Mouse (Mus musculus) thymus, adult 2 months (tissue): ENCODE data around the gene Rab3il1. TPM values are rescaled to one million over a fixed set of nuclear protein-coding genes. Genes with fewer than 3 reads are reported as not detected.

Experiments used
- DNase-seq: peaks from one replicate; pipeline ENCODE4 v3.0.0; 2021
- H3K27ac ChIP-seq: fragments of 200-500 bp; 2 replicates; pipeline ENCODE4 v1.5.1; 2012; ENCODE audit warnings: low read length, control low read depth; ENCODE audit not compliant: control insufficient read depth, insufficient read depth
- H3K27me3 ChIP-seq: fragments of 200-500 bp; 2 replicates; pipeline ENCODE4 v1.6.1; 2012; ENCODE audit warnings: mild to moderate bottlenecking, low read length, moderate library complexity, mixed read lengths; ENCODE audit not compliant: control insufficient read depth, insufficient read depth
- H3K36me3 ChIP-seq: fragments of 200-500 bp; 2 replicates; pipeline ENCODE4 v1.6.1; 2012; ENCODE audit warnings: mild to moderate bottlenecking, low read length, moderate library complexity; ENCODE audit not compliant: control insufficient read depth, insufficient read depth
- H3K4me1 ChIP-seq: fragments of 200-500 bp; replicated peaks from 2 replicates; pipeline ENCODE4 v1.6.1; 2012; ENCODE audit warnings: low read length; ENCODE audit not compliant: control insufficient read depth, insufficient read depth
- H3K4me3 ChIP-seq: fragments of 200-500 bp; 2 replicates; pipeline ENCODE4 v1.5.1; 2012; ENCODE audit warnings: mild to moderate bottlenecking, low read length, control low read depth, moderate library complexity; ENCODE audit not compliant: control insufficient read depth, insufficient read depth
- CTCF ChIP-seq: fragments of 200-500 bp; IDR thresholded peaks from 2 replicates; pipeline ENCODE4 v1.5.1; 2012; ENCODE audit warnings: mild to moderate bottlenecking, control low read depth, low read length, moderate library complexity, borderline replicate concordance; ENCODE audit not compliant: control insufficient read depth, poor library complexity, insufficient read depth; ENCODE audit errors: extremely low read depth
- POLR2A ChIP-seq: fragments of 200-500 bp; IDR thresholded peaks from 2 replicates; pipeline ENCODE4 v1.6.1; 2012; ENCODE audit warnings: mild to moderate bottlenecking, low read length, control low read depth, moderate library complexity; ENCODE audit not compliant: control insufficient read depth, poor library complexity, insufficient read depth; ENCODE audit errors: extremely low read depth
- WGBS: fragments of 180-500 bp; shearing (Covaris S2); methylation state at CpG from one replicate; pipeline ENCODE4 v1.1.7; 2018; 5-methylcytosine and 5-hydroxymethylcytosine counted together
- polyA plus RNA-seq: library from polyadenylated mRNA; depleted of rRNA; stranded (reverse); fragments of >200 nt; gene quantifications from 2 replicates; pipeline ENCODE4 v1.2.3, GENCODE M21; 2012

The Rab3il1 gene
- polyA plus RNA-seq, 1 experiment: 15.7 TPM

DNA sequence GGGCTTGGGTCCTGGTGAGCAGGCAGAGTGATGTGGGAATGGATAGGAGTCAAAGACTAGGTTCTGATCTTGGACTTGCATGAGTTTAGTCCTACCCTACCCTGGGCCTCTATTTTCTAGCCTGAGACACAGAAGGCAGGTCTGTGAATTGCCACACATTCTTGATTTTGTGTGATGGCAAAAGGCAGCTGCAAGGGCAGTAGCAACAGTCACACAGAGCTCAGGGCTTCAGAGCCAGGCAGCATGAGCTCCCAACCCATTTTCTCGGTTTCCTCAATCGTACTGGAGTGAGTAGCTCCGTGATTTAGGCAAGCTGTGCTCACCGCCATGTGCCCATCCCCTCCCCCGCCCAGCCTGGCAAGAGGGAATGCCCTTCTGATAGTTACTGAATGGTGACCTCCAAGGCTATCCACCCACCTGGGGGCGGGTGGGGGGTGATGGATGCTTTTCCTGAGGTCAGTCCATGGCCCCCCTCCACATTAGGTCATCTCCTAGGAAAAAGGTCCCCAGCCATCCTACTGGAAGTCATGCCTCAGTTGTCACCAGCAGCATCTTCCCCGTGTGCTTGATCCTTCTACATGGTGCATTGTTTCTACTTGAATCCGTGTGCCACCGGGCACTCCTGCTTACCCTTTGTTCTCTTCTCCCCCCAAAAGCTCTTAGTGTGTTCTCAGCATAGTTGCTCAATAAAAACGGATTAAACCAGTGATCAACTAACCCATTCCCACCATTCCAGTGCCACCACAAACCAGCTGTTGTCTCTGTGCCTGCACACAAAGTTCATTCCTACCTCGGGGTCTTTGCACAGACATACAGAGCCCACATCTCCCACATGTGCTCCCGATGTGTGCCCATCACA lies 4.0 kb upstream of the Rab3il1 start:
- no peak for DNase-seq
- WGBS: 89% methylated on average over 12 of the region's 12 CpGs
- H3K36me3 ChIP-seq: no peaks in the 10 kb centered on the region
- TF ChIP-seq CTCF (no peak), POLR2A (no peak)
- H3K27me3 ChIP-seq: no peaks in the 10 kb centered on the region
- no peak overlapping the region for H3K4me3 ChIP-seq
- H3K4me1 ChIP-seq: peaks cover 7% of the 10 kb centered on the region
- H3K27ac ChIP-seq: no peak overlapping the region

DNA sequence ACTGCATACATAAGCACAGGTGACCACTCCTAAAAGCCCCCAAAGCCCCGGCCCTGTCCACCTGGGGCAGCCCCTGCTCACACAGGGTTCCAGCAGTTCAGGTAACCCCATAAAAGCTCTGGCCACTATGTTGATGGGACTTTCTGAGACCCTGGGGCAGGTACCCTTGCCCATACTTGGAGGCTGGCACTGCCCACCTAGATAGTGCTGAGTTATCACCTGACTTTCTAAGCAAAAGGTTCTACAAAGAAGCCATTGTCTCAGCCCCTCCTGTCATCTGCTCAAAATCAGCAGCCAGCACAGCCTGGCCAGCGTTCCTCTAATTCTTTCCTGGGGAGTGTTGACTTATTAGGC lies 3.4 kb upstream of the Rab3il1 start:
- Histone ChIP-seq H3K27ac (no peak overlapping the region), H3K27me3 (no peaks in the 10 kb centered on the region), H3K4me1 (peaks cover 3% of the 10 kb centered on the region; the same call in 1 of the 2 replicates), H3K36me3 (no peaks in the 10 kb centered on the region), H3K4me3 (no peak overlapping the region)
- no peak for DNase-seq
- TF ChIP-seq CTCF: no peak
- whole genome bisulfite sequencing: 83% methylated on average over 2 of the region's 2 CpGs

DNA sequence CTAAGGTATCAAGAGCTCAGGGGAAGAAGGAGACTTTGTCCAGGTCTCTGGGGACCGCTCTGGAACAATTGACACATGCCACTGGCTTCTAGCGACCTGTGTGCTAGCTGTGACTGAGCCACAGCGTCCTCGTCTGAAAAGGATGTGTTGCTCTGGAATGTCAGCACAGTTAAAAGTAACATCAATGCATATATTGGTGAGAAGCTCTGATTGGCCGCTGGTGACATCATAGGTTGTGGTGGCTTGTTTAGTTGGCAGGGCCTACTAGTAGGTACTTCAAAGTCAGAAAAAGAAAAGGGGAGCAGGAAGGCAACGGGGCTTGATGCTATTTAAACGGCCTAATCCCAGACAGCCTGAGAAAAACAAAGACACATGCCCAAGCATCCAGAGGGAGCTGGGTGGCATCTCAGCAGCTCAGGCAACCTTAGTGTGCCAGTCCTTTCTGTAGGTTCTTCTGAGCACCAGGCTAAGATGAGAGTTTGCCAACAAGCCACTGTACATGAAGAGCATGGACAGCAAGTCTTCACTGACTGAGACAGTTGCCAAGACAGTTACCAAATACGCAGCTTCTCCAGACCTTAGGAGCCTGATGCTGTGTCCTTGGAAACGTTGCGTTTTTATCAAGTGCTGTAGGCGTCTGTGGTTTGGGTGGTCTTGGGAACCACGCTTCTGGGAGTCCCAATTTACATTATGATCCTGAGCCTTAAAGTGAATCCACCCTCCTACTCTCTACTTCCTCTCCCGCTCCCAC lies 2.6 kb upstream of the Rab3il1 start:
- H3K27ac ChIP-seq: no peak overlapping the region
- no peaks in the 10 kb centered on the region for H3K27me3 ChIP-seq
- no peaks in the 10 kb centered on the region for H3K36me3 ChIP-seq
- TF ChIP-seq CTCF (no peak), POLR2A (no peak)
- H3K4me3 ChIP-seq: no peak overlapping the region
- H3K4me1 ChIP-seq: no peaks in the 10 kb centered on the region
- 77% methylated on average over 13 of the region's 13 CpGs for WGBS
- no peak for DNase-seq

DNA sequence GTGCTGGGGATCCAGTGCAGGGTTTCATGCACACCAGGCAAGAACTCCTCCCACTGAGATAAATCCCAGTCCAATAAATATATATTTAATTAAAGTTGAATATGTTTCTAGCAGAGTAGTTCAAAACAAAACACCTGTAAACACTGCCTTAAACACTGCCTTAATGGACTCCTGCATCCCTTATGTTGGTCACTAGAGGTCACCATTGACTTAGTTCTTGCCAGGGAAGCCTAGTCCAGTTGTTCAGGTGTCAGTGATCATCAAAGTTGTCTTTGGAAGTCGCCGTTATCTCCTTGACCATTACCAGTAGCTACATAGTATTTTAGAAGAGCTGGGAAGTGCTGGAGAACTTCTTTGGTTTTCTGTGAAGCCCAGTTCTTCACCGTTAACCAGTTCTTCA lies 1.1 kb upstream of the Rab3il1 start:
- Histone ChIP-seq H3K4me3 (no peak overlapping the region), H3K4me1 (no peaks in the 10 kb centered on the region), H3K27me3 (no peaks in the 10 kb centered on the region), H3K36me3 (no peaks in the 10 kb centered on the region), H3K27ac (no peak overlapping the region)
- WGBS: 31% methylated on average over 3 of the region's 3 CpGs
- TF ChIP-seq CTCF (no peak), POLR2A (no peak)
- DNase-seq: no peak

DNA sequence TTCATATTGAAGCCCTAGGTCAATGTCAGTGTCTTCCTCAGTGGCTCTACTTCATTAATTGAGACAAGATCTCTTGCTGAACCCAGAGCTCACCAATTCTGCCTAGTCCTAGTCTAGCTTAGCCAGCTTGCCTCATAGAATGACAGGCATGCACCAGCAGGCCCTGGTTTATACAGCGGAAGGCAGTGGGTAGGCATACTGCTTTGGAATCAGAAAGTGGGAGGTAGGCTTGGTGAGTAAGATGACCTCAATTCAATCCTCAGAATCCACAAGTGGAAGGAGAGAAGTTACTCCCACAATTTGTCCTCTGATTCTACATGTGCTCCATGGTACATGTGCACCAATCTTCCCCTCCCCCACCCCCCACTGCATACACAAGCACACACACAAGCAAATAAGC lies 2.2 kb downstream of the Rab3il1 start:
- 96% methylated on average over 1 of the region's 1 CpGs for WGBS
- Histone ChIP-seq H3K27me3 (no peaks in the 10 kb centered on the region), H3K27ac (no peak overlapping the region), H3K4me1 (no peaks in the 10 kb centered on the region), H3K36me3 (no peaks in the 10 kb centered on the region), H3K4me3 (no peak overlapping the region)
- no peak for TF ChIP-seq POLR2A
- TF ChIP-seq CTCF: no peak
- no peak for DNase-seq

DNA sequence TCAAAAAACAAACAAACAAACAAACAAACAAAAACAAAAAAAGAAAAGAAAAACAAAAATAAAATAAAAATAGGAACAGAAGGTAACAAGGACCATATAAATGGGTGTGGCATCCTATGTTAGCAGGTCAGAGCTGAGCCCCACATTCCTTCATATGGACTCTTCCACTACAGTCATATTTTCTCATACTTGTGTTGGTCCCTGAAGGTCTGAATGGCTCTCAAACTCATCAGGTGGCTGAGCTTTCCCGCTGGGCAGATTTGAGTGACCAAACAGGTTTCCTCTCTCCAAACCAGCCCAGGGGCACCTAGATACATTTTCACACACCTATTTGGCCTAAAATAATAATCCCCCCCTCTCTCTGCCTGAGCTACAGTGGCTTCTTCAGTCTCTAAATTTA lies 9.9 kb downstream of the Rab3il1 start:
- no peaks in the 10 kb centered on the region for H3K27me3 ChIP-seq

DNA sequence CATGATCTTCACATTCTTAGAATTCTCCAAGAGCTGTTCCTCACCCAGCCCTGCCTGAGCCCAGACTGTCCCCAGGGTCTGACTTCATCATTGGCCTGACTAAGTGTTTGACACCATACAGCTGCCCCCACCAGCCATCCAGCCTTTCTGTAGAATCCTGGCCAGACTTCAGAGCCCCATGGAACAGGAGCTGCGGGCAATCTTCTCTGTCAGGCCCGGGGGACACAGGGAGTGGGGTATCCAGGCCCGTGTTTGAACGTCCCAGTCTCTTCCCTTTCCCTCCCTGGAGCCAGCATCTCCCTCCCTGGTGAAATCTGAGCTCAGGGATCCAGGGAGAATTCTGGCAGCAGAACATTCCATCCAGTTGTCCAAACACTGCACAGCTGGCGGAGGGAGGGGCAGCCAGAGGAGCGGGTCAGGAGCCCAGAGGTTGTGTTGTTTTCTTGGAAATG lies 11.4 kb downstream of the Rab3il1 start:
- no peak for DNase-seq
- peaks cover 2% of the 10 kb centered on the region; the same call in 1 of the 2 replicates for H3K4me1 ChIP-seq
- H3K4me3 ChIP-seq: no peak overlapping the region
- TF ChIP-seq POLR2A: no peak
- no peak for TF ChIP-seq CTCF
- H3K36me3 ChIP-seq: no peaks in the 10 kb centered on the region
- 78% methylated on average over 6 of the region's 6 CpGs for whole genome bisulfite sequencing
- no peak overlapping the region; the same call in 1 of the 2 replicates for H3K27ac ChIP-seq
- H3K27me3 ChIP-seq: no peaks in the 10 kb centered on the region

More for the DNA sequence above, 9.9 kb downstream of the Rab3il1 start:
- no peaks in the 10 kb centered on the region for H3K4me1 ChIP-seq
- no peak for DNase-seq
- TF ChIP-seq POLR2A (no peak), CTCF (no peak)
- H3K27ac ChIP-seq: no peak overlapping the region
- 86% methylated on average over 1 of the region's 1 CpGs for WGBS
- no peak overlapping the region for H3K4me3 ChIP-seq
- H3K36me3 ChIP-seq: no peaks in the 10 kb centered on the region
